Mouse (Mus musculus): ENCODE results near the gene Plcb4. TPM values are rescaled to one million over a fixed set of nuclear protein-coding genes. Genes with fewer than 3 reads are reported as not detected.

Plcb4 gene
- polyA plus RNA-seq, 1 experiment from 2014 or later = 25.3 TPM

GRCm38 (mm10) chr2:135854059-135854458, 195.2 kb downstream of the Plcb4 start:
- peak overlapping the region; percentile 53 for H3K27ac ChIP-seq (ENCODE audit: low read length)
- WGBS = 80% methylated on average over 2 of the region's 2 CpGs

GRCm38 (mm10) chr2:135855890-135856490, 197.2 kb downstream of the Plcb4 start:
- Histone ChIP-seq H3K9ac (ENCODE audit: low read length) (no peak overlapping the region), H3K27me3 (ENCODE audit: control insufficient read depth, insufficient read depth, low read length) (no peaks in the 10 kb centered on the region), H3K36me3 (ENCODE audit: control insufficient read depth, insufficient read depth, low read length) (no peaks in the 10 kb centered on the region), H3K27ac (ENCODE audit: low read length) (no peak overlapping the region), H3K4me2 (ENCODE audit: low read depth, low read length) (no peak overlapping the region), H3K9me3 (replicated peaks; ENCODE audit: control insufficient read depth, low read length) (no peaks in the 10 kb centered on the region), H3K4me3 (replicated peaks; ENCODE audit: low read length) (no peak overlapping the region), H3K4me1 (ENCODE audit: control insufficient read depth, insufficient read depth, low read length) (peaks cover 6% of the 10 kb centered on the region)
- 45% methylated on average over 6 of the region's 6 CpGs for WGBS
- no peak for ATAC-seq (ENCODE audit: insufficient read depth, low FRiP score)

More at GRCm38 (mm10) chr2:135854059-135854458, 195.2 kb downstream of the Plcb4 start:
- Histone ChIP-seq H3K36me3 (ENCODE audit: control insufficient read depth, insufficient read depth, low read length) (no peaks in the 10 kb centered on the region), H3K27me3 (ENCODE audit: control insufficient read depth, insufficient read depth, low read length) (no peaks in the 10 kb centered on the region), H3K4me1 (ENCODE audit: control insufficient read depth, insufficient read depth, low read length) (peaks cover 6% of the 10 kb centered on the region), H3K4me3 (replicated peaks; ENCODE audit: low read length) (no peak overlapping the region), H3K4me2 (ENCODE audit: low read depth, low read length) (no peak overlapping the region), H3K9me3 (replicated peaks; ENCODE audit: control insufficient read depth, low read length) (no peaks in the 10 kb centered on the region), H3K9ac (ENCODE audit: low read length) (no peak overlapping the region)
- ATAC-seq (ENCODE audit: insufficient read depth, low FRiP score) = no peak

GRCm38 (mm10) chr2:135856826-135857225, 198.0 kb downstream of the Plcb4 start:
- Histone ChIP-seq H3K4me3 (replicated peaks; ENCODE audit: low read length) (no peak overlapping the region), H3K27ac (ENCODE audit: low read length) (0 out of 2 replicates have a peak overlapping the region, but pooled peaks have one; percentile 4), H3K4me1 (ENCODE audit: control insufficient read depth, insufficient read depth, low read length) (peaks cover 6% of the 10 kb centered on the region), H3K36me3 (ENCODE audit: control insufficient read depth, insufficient read depth, low read length) (no peaks in the 10 kb centered on the region), H3K4me2 (ENCODE audit: low read depth, low read length) (no peak overlapping the region), H3K9me3 (replicated peaks; ENCODE audit: control insufficient read depth, low read length) (no peaks in the 10 kb centered on the region), H3K27me3 (ENCODE audit: control insufficient read depth, insufficient read depth, low read length) (no peaks in the 10 kb centered on the region), H3K9ac (ENCODE audit: low read length) (no peak overlapping the region)
- ATAC-seq (ENCODE audit: insufficient read depth, low FRiP score) = no peak
- WGBS = 88% methylated on average over 2 of the region's 2 CpGs

GRCm38 (mm10) chr2:135861531-135862488, 203.0 kb downstream of the Plcb4 start:
- H3K27ac ChIP-seq (ENCODE audit: low read length) = no peak overlapping the region
- H3K36me3 ChIP-seq (ENCODE audit: control insufficient read depth, insufficient read depth, low read length) = no peaks in the 10 kb centered on the region
- no peak overlapping the region for H3K4me3 ChIP-seq (replicated peaks; ENCODE audit: low read length)
- ATAC-seq (ENCODE audit: insufficient read depth, low FRiP score) = no peak
- no peak overlapping the region for H3K4me2 ChIP-seq (ENCODE audit: low read depth, low read length)
- no peaks in the 10 kb centered on the region for H3K4me1 ChIP-seq (ENCODE audit: control insufficient read depth, insufficient read depth, low read length)
- no peaks in the 10 kb centered on the region for H3K27me3 ChIP-seq (ENCODE audit: control insufficient read depth, insufficient read depth, low read length)
- H3K9me3 ChIP-seq (replicated peaks; ENCODE audit: control insufficient read depth, low read length) = no peaks in the 10 kb centered on the region
- WGBS = 75% methylated on average over 8 of the region's 8 CpGs
- H3K9ac ChIP-seq (ENCODE audit: low read length) = no peak overlapping the region

GRCm38 (mm10) chr2:135862489-135863390, 203.9 kb downstream of the Plcb4 start:
- ATAC-seq (ENCODE audit: insufficient read depth, low FRiP score) = no peak
- WGBS = 57% methylated on average over 5 of the region's 5 CpGs
- Histone ChIP-seq H3K4me1 (ENCODE audit: control insufficient read depth, insufficient read depth, low read length) (no peaks in the 10 kb centered on the region), H3K4me2 (ENCODE audit: low read depth, low read length) (no peak overlapping the region), H3K9me3 (replicated peaks; ENCODE audit: control insufficient read depth, low read length) (no peaks in the 10 kb centered on the region), H3K4me3 (replicated peaks; ENCODE audit: low read length) (no peak overlapping the region), H3K9ac (ENCODE audit: low read length) (no peak overlapping the region), H3K27ac (ENCODE audit: low read length) (no peak overlapping the region), H3K27me3 (ENCODE audit: control insufficient read depth, insufficient read depth, low read length) (no peaks in the 10 kb centered on the region), H3K36me3 (ENCODE audit: control insufficient read depth, insufficient read depth, low read length) (no peaks in the 10 kb centered on the region)

- no peaks in the 10 kb centered on the region for H3K36me3 ChIP-seq (ENCODE audit: control insufficient read depth, insufficient read depth, low read length)
- no peak overlapping the region for H3K4me2 ChIP-seq (ENCODE audit: low read depth, low read length)
- H3K4me3 ChIP-seq (replicated peaks; ENCODE audit: low read length) = no peak overlapping the region
- H3K9ac ChIP-seq (ENCODE audit: low read length) = no peak overlapping the region
- no peaks in the 10 kb centered on the region for H3K9me3 ChIP-seq (replicated peaks; ENCODE audit: control insufficient read depth, low read length)
- no peak overlapping the region for H3K27ac ChIP-seq (ENCODE audit: low read length)
- 83% methylated on average over 4 of the region's 4 CpGs for WGBS
- H3K4me1 ChIP-seq (ENCODE audit: control insufficient read depth, insufficient read depth, low read length) = no peaks in the 10 kb centered on the region
- no peak for ATAC-seq (ENCODE audit: insufficient read depth, low FRiP score)
- H3K27me3 ChIP-seq (ENCODE audit: control insufficient read depth, insufficient read depth, low read length) = no peaks in the 10 kb centered on the region
Observed at GRCm38 (mm10) chr2:135863391-135864076, 204.7 kb downstream of the Plcb4 start.

GRCm38 (mm10) chr2:135866421-135866820, 207.6 kb downstream of the Plcb4 start:
- Histone ChIP-seq H3K36me3 (ENCODE audit: control insufficient read depth, insufficient read depth, low read length) (no peaks in the 10 kb centered on the region), H3K4me2 (ENCODE audit: low read depth, low read length) (no peak overlapping the region), H3K9me3 (replicated peaks; ENCODE audit: control insufficient read depth, low read length) (no peaks in the 10 kb centered on the region), H3K27ac (ENCODE audit: low read length) (no peak overlapping the region), H3K4me1 (ENCODE audit: control insufficient read depth, insufficient read depth, low read length) (no peaks in the 10 kb centered on the region), H3K4me3 (replicated peaks; ENCODE audit: low read length) (no peak overlapping the region), H3K27me3 (ENCODE audit: control insufficient read depth, insufficient read depth, low read length) (no peaks in the 10 kb centered on the region), H3K9ac (ENCODE audit: low read length) (no peak overlapping the region)
- no peak for ATAC-seq (ENCODE audit: insufficient read depth, low FRiP score)
- WGBS = 41% methylated on average over 9 of the region's 9 CpGs

- WGBS = 49% methylated on average over 4 of the region's 4 CpGs
- Histone ChIP-seq H3K4me2 (ENCODE audit: low read depth, low read length) (no peak overlapping the region), H3K4me1 (ENCODE audit: control insufficient read depth, insufficient read depth, low read length) (no peaks in the 10 kb centered on the region), H3K9ac (ENCODE audit: low read length) (no peak overlapping the region), H3K36me3 (ENCODE audit: control insufficient read depth, insufficient read depth, low read length) (no peaks in the 10 kb centered on the region), H3K4me3 (replicated peaks; ENCODE audit: low read length) (no peak overlapping the region), H3K27me3 (ENCODE audit: control insufficient read depth, insufficient read depth, low read length) (no peaks in the 10 kb centered on the region), H3K27ac (ENCODE audit: low read length) (no peak overlapping the region), H3K9me3 (replicated peaks; ENCODE audit: control insufficient read depth, low read length) (no peaks in the 10 kb centered on the region)
- ATAC-seq (ENCODE audit: insufficient read depth, low FRiP score) = no peak
Observed at GRCm38 (mm10) chr2:135866838-135867237, 208.0 kb downstream of the Plcb4 start.

Measured in stomach, embryonic 16.5 days (tissue).